Mouse (Mus musculus) lung, postnatal 4 days (tissue): ENCODE data around the gene Vwa5b1.
A peak's percentile ranks its signal among the peaks of the same experiment; 100 is the strongest.

Experiments used
- DNase-seq, 2 experiments: peaks; one replicate each; pipeline ENCODE4 v3.0.0; 2021

Vwa5b1 gene

GRCm38 (mm10) chr4:138574800-138575606 is 60.7 kb downstream of the Vwa5b1 start:
- DNase-seq: peak in 1 of 2 experiments; percentile 46

GRCm38 (mm10) chr4:138569928-138570327 is 65.8 kb downstream of the Vwa5b1 start:
- DNase-seq: peak; percentile 24 to 66

- no peak for DNase-seq
Observed at GRCm38 (mm10) chr4:138568275-138568674, 67.4 kb downstream of the Vwa5b1 start.

DNA sequence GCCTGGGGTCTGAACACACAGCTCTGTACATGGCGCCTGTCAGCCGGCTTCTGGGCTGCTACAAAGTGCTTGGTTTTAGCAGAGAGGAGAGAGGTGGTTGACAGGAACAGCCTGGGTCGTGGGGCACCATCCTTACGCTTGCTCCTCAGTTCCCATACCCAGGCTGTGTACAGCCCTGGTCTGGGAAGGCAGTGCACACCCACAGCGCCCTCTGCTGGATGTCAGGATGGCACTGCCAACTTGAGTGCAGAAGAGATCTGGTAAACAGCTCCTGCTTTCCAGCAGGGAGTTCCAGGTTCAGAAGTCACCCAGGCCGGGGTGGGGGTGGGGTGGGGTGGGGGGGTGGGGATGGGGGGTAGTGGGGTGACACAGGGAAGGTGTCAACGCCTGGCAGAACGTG is 73.7 kb downstream of the Vwa5b1 start:
- peak; percentile 82 to 85 for DNase-seq

DNA sequence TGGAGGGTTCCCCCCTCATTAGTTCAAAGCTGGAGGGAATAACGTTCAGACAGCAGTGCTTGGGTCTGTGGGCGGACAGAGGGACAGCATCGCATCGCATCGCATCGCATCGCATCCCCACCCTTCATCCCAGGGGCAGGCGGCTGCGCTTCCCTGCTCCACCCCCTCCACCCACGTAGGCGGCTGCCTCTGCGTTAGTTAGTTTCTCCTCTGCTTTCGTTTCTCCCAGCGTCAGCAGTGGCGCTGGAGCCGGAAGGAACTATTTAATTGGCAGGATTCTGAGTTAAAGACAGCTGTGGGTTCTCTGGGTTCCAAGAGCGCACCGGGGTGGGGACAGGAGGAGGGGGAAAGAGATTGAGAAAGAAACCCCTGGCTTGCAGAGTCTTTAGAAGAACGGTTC is 80.2 kb downstream of the Vwa5b1 start:
- DNase-seq: peak; percentile 58 to 78

DNA sequence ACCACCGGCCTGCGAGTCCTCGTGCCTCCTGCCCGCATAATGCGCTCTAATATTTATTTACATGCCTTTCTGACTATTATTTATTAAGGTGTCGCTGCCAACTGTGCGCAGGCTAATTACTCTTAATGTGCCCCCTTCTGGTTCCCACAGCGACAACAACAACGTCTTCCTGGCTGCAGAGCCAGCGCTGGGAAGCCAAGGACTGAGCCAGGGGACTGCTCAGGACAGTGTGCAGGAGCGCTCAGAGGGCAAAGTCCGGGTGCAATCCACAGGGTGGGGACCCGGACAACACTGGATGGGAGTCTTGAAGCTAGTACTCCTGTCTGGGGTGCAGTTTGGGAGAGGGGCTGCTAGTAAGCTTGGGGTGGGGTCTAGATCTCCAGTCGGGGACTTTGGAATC is 80.8 kb downstream of the Vwa5b1 start:
- DNase-seq: peak in 1 of 2 experiments; percentile 20

- DNase-seq: no peak
Observed at GRCm38 (mm10) chr4:138554302-138554701, 81.4 kb downstream of the Vwa5b1 start.

DNA sequence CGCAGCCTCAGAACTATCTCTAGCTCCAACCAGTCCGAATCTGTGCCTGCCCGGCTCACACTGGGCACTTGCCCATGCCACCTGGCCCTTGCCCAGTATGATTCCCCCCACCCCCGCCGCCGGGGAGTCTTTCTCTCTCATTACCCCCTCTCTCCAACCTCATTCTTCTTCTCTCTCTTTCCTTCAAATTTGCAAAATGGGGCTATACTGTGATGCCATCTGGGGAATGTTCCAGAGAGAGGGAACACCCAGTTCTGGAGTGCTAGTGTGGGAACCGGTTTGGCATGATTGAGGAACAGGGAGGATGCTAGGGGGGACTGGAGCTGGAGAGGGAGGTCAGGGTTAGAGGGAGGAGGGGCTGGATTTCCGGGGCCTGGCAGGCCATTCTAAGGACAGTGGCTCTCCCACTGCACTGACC is 82.2 kb downstream of the Vwa5b1 start:
- DNase-seq: no peak

- no peak for DNase-seq
Observed at GRCm38 (mm10) chr4:138553116-138553515, 82.6 kb downstream of the Vwa5b1 start.

- no peak for DNase-seq
Observed at GRCm38 (mm10) chr4:138551601-138552000, 84.1 kb downstream of the Vwa5b1 start.

- DNase-seq: no peak
Observed at GRCm38 (mm10) chr4:138550557-138550956, 85.1 kb downstream of the Vwa5b1 start.

- DNase-seq: no peak
Observed at GRCm38 (mm10) chr4:138548960-138549359, 86.7 kb downstream of the Vwa5b1 start.

DNA sequence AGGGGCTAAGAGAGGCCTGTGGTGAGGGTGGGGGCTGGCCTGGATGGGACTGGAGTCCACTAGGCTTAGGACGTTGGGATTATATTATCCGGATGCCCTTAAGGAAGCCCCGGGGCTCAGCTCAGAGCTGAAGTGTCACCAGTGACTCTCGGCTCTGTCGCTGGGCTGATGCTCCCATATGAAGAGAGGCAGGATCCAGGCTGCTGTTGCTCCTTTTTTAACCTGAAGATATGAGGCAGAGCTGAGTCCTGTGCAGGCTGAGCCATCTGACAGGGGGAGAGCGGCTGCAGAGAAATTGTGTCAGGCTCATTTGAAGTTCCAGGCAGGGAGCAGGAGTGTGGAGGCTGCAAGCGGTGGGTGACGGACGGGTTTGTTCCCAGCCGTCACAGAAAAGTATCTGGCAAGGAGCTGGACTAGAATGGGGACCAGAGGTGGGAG is 87.5 kb downstream of the Vwa5b1 start:
- no peak for DNase-seq

DNA sequence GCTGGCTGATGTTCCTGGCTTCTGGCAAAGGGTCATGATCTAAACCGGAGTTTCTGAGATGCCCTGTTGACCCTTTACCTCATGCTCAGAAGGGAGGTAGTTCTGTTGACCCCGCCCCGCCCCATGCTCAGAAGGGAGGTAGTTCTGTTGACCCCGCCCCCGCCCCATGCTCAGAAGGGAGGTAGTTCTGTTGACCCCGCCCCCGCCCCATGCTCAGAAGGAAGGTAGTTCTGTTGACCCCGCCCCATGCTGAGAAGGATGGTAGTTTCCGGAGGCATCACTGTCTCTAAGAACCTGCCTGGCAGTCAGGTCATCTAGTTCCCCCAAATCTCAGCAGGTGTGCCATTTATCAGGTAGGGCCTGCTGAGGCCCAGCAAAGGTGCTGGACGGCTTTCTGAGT is 88.1 kb downstream of the Vwa5b1 start:
- no peak for DNase-seq

DNA sequence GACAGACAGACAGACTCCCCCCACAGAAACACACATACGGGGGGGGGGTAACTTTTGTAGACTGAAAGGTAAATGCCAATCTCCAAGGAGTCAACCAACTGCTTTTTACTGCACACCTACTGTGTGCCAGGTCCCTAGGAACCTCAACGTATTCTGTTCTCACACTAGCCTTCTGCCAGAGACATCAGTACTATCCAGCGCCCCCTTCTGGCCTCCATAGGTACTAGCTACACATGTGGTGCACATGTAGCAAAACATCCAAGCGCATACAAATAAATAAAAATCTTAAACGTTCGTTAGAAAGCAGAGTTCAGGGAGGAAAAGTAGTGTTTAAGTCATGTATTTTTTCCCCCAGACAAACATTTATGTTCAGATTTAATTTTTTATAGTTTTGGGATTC is 88.6 kb downstream of the Vwa5b1 start:
- no peak for DNase-seq

DNA sequence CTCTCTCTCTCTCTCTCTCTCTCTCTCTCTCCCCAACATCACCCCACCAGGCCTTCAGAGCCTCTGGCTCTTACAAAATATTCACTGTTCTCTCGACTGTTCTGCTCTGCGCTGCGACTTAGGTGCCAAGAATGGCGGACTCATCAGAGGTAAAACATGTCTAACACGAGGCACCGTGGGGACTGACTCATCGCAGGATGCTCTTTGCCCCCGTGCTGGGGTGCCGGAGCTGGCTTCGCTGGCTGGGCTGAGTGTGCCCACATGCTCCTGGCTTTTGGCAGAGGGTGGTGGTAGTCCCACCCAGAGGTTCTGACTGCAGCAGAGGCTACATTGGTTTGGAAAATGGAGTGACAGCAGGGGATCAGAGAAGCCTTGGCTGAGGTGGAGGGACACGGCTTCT is 89.4 kb downstream of the Vwa5b1 start:
- DNase-seq: no peak

DNA sequence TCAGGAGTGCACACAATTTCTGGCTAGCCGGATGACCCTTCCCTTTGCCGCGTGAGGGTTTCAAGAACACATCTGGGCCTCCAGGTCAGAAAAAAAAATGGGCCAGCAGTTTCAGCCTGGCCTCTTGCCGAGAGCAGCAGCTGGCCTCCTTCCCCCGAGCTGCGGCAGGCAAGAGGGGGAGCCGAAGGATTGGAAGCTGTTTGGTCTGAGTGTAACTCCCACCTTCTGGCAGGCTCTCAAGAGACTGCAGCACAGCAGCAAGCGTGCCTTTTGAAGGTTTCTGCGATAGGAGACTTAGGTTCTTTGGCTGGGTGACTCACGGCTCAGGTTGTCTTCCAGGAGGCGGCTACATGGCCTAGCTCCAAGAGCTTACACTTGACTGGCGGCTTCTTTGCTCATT is 92.5 kb downstream of the Vwa5b1 start:
- DNase-seq: peak; percentile 64 to 88

DNA sequence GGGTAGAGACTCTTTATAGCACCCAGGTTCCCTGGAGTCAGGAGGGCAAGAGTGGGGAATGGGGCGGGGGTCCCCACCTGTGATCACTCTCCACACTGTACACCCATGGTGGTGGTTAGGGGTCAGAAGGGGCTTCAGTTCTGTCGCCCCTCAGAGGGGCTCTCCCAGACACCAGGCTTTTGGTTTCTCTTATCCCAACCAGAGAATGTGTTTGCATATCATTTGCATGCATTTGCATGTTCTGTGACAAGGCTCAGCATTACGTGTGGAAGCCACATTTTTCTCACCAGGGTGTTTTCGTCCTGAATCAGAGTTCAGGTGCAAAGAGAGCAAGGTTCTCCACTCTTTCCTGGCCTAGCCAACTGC is 97.6 kb downstream of the Vwa5b1 start:
- DNase-seq: no peak

DNA sequence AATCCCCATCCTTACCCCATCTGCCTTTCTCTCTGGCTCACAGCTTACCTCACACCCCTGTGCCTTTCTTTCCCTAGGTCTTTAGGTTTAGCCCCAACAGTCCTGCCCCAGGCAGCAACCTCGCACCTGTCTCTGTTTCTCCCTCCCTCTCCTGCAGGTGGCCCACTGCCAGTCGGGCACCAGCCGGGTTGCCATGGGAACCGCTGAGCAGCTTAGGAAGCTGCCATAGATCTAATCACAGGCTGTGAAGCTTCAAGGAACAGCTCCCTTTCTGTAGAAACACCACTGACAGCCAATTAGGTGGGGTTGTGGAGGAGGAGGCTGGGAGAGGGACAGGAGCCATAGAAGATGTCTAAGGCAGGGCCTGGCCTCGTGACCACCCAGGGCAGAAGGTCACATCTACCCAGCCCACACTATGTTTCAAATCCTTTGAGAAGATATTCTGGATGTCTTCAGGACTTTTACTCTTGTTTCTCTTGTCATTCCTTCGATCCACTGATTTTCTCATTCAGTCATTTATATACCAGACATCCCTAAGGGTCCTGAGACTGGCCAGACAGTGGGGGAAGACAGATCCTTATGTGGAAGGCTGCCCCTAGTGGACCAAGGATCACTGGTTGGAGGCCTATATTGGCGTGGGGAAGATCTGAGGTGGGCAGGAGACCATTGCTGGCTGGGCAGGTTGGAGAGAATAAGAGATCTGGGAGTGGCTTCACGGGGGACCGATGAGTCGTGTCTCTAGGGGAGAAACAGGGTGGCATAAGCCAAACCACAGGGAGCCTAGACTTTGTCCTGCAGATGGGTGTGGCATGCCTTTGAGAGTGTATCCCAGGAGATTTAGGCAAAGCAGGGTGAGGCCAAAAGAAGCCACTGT is 98.2 kb downstream of the Vwa5b1 start:
- DNase-seq: peak in 1 of 2 experiments; percentile 57

DNA sequence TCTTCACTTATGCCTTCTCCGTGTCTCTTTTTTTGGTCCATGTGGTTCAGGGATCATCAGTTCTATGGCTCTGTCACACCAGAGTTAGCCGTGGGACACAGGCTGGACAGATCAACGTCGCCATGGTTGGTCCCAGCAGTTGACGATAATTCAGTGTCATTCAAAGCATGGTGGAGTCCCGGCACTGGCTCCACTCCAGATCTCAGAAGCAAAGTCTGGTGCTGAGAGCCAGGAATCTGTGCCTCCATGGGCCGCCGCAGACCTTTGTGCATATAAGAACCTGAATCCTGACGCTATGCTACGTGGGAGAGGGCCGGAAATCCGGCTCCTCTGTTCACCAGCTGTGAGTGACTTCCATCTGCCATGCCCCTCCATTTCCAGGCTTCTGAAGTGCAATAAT is 100.1 kb downstream of the Vwa5b1 start:
- DNase-seq: no peak

DNA sequence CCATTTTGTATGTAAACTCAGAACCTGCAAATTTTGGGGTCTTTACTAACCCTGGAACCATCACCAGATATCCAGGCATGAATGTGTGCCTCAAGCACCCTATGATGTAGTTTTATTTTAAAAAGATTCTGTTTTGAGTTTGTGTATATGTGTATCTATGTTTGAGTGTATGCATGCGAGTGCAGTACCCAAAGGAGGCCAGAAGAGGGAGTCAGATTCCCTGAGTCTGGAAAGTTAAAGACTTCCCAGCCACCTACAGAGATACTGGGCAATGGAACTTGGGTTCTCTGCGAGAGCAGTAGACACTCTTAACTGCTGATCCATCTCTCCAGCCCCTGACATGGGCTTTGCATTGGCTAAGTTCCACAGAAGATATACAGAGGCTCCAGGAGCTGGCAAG is 101.8 kb downstream of the Vwa5b1 start:
- no peak for DNase-seq

GRCm38 (mm10) chr4:138531761-138532160 is 103.9 kb downstream of the Vwa5b1 start:
- DNase-seq: no peak

GRCm38 (mm10) chr4:138530011-138530410 is 105.7 kb downstream of the Vwa5b1 start:
- DNase-seq: no peak

- DNase-seq: no peak
Observed at GRCm38 (mm10) chr4:138525684-138526083, 110.0 kb downstream of the Vwa5b1 start.
